Mouse (Mus musculus) bone marrow, adult 2 months (tissue): ENCODE measurements around the gene Tmem139. TPM values are rescaled to one million over a fixed set of nuclear protein-coding genes. Genes with fewer than 3 reads are reported as not detected.

ENCODE experiments used
- H3K27ac ChIP-seq: fragments of 200-500 bp; 2 replicates; pipeline ENCODE4 v1.5.1; 2012; ENCODE audit warnings: low read depth, mild to moderate bottlenecking, control low read depth, inconsistent platforms, low read length; ENCODE audit not compliant: control insufficient read depth, poor library complexity, insufficient read depth
- H3K4me1 ChIP-seq: fragments of 200-500 bp; 2 replicates; pipeline ENCODE4 v1.6.1; 2011; ENCODE audit warnings: low read length; ENCODE audit not compliant: control insufficient read depth, insufficient read depth
- H3K4me3 ChIP-seq: fragments of 200-500 bp; replicated peaks from 2 replicates; pipeline ENCODE3; 2011; ENCODE audit warnings: mild to moderate bottlenecking, low read depth, low read length, control low read depth; ENCODE audit not compliant: control insufficient read depth
- CTCF ChIP-seq: fragments of 200-500 bp; IDR thresholded peaks from 2 replicates; pipeline ENCODE4 v1.5.1; 2011; ENCODE audit warnings: low read length, control low read depth; ENCODE audit not compliant: control insufficient read depth, insufficient read depth
- POLR2A ChIP-seq: fragments of 200-500 bp; IDR thresholded peaks from 2 replicates; pipeline ENCODE4 v1.6.1; 2011; ENCODE audit warnings: low read depth, mild to moderate bottlenecking, control low read depth, low read length, borderline replicate concordance; ENCODE audit not compliant: control insufficient read depth
- WGBS: fragments of 180-500 bp; shearing (Covaris S2); methylation state at CpG from one replicate; pipeline ENCODE4 v1.1.7; 2018; 5-methylcytosine and 5-hydroxymethylcytosine counted together
- polyA plus RNA-seq: library from polyadenylated mRNA; stranded (reverse); fragments of >200 nt; gene quantifications from 2 replicates; pipeline ENCODE4 v1.2.4, GENCODE M21; 2011; ENCODE audit warnings: low replicate concordance; ENCODE audit not compliant: missing spikeins, insufficient read depth, insufficient read length

Gene Tmem139
- polyA plus RNA-seq, 1 experiment = not detected

- peak; percentile 73 for TF ChIP-seq CTCF
- peak; percentile 54; the same call in 1 of the 2 replicates for TF ChIP-seq POLR2A
- under 1% methylated on average over 51 of the region's 51 CpGs for WGBS
- peak within 1 kb of the TSS; percentile 83 for H3K4me3 ChIP-seq
- H3K27ac ChIP-seq = peak within 1 kb of the TSS; percentile 81
- no peaks in the 10 kb centered on the region for H3K4me1 ChIP-seq
Observed at GRCm38 (mm10) chr6:42264626-42265312, 3.0 kb downstream of the Tmem139 start, which contains the start of gene Casp2. TSS of gene Casp2 (plus strand) at chr6:42264985.

GRCm38 (mm10) chr6:42265391-42266330, 3.9 kb downstream of the Tmem139 start:
- Histone ChIP-seq H3K27ac (peak overlapping the region; percentile 81), H3K4me1 (no peaks in the 10 kb centered on the region), H3K4me3 (peak overlapping the region; percentile 83)
- TF ChIP-seq POLR2A = no peak
- TF ChIP-seq CTCF = no peak
- under 1% methylated on average over 21 of the region's 21 CpGs for WGBS

- Histone ChIP-seq H3K4me1 (no peaks in the 10 kb centered on the region), H3K4me3 (no peak overlapping the region), H3K27ac (no peak overlapping the region)
- TF ChIP-seq CTCF = no peak
- no peak for TF ChIP-seq POLR2A
Observed at GRCm38 (mm10) chr6:42270817-42271216, 9.0 kb downstream of the Tmem139 start.

- 69% methylated on average over 2 of the region's 2 CpGs for WGBS
- H3K4me1 ChIP-seq = no peaks in the 10 kb centered on the region
- no peak overlapping the region for H3K27ac ChIP-seq
- TF ChIP-seq CTCF (no peak), POLR2A (no peak)
- H3K4me3 ChIP-seq = no peak overlapping the region
Observed at GRCm38 (mm10) chr6:42276151-42276550, 14.4 kb downstream of the Tmem139 start.

GRCm38 (mm10) chr6:42282865-42283528, 21.2 kb downstream of the Tmem139 start:
- 51% methylated on average over 5 of the region's 5 CpGs for WGBS
- no peaks in the 10 kb centered on the region for H3K4me1 ChIP-seq
- no peak for TF ChIP-seq POLR2A
- TF ChIP-seq CTCF = no peak

GRCm38 (mm10) chr6:42286448-42286847, 24.7 kb downstream of the Tmem139 start, which contains the start of gene Clcn1:
TSS of gene Clcn1 (plus strand) at chr6:42286685.
- Histone ChIP-seq H3K4me1 (no peaks in the 10 kb centered on the region), H3K27ac (no peak within 1 kb of the TSS), H3K4me3 (no peak within 1 kb of the TSS)
- TF ChIP-seq CTCF = no peak
- TF ChIP-seq POLR2A = no peak
- 66% methylated on average over 5 of the region's 5 CpGs for WGBS

More at GRCm38 (mm10) chr6:42282865-42283528, 21.2 kb downstream of the Tmem139 start:
- no peak overlapping the region for H3K4me3 ChIP-seq
- no peak overlapping the region for H3K27ac ChIP-seq

GRCm38 (mm10) chr6:42287562-42287961, 25.8 kb downstream of the Tmem139 start:
- TF ChIP-seq CTCF (no peak), POLR2A (no peak)
- no peak overlapping the region for H3K27ac ChIP-seq
- H3K4me3 ChIP-seq = no peak overlapping the region
- H3K4me1 ChIP-seq = no peaks in the 10 kb centered on the region
